Mouse (Mus musculus) gastrocnemius, postnatal 25 days (tissue): ENCODE data around the gene Tmem41b. TPM values are rescaled to one million over a fixed set of nuclear protein-coding genes. Genes with fewer than 3 reads are reported as not detected.

Experiments used
- DNase-seq: peaks from one replicate; pipeline ENCODE4 v3.0.0; 2022
- total RNA-seq, 2 experiments: library from RNA; stranded (reverse); gene quantifications; 1 replicate in 1 of 2; 2 replicates in 1 of 2; pipeline ENCODE4 v1.2.3; 2021

Gene Tmem41b
- total RNA-seq, 2 experiments from 2014 or later, result 22.3 to 28.3 TPM

GRCm38 (mm10) chr7:109922889-109923288, 63.8 kb downstream of the Tmem41b start:
- DNase-seq, result no peak

Other genes starting within 250 kb of the Tmem41b start
- gene Tmem9b, start 234.1 kb downstream of the Tmem41b start, total RNA-seq, result 10 to 100 TPM; 24.5 to 25.9 TPM
- under 1 TPM; 0.08 to 0.70 TPM for gene Nrip3, start 204.9 kb downstream of the Tmem41b start, total RNA-seq
- gene Scube2, start 121.2 kb downstream of the Tmem41b start, total RNA-seq, result 1 to 10 TPM; 3.9 to 4.3 TPM
- 10 to 100 TPM; 52.1 to 53.5 TPM for gene Dennd5a, start 26.5 kb downstream of the Tmem41b start, total RNA-seq
- 10 to 100 TPM; 77.7 to 82.2 TPM for gene Ipo7, start 31.3 kb upstream of the Tmem41b start, total RNA-seq
- gene Zfp143, start 74.3 kb upstream of the Tmem41b start, total RNA-seq, result 1 to 10 TPM; 7.1 to 7.7 TPM
- gene Wee1, start 135.1 kb upstream of the Tmem41b start, total RNA-seq, result 1 to 10 TPM; 1.6 to 3.1 TPM
- gene Swap70, start 234.8 kb upstream of the Tmem41b start, total RNA-seq, result 1 to 10 TPM; 5.7 to 6.2 TPM